Mouse (Mus musculus): Measurements from ENCODE around the gene Cfap126.
A peak's percentile ranks its signal among the peaks of the same experiment; 100 is the strongest.
"Not testable (repeated sequence)": the region's sequence is repeated elsewhere in the genome, so short reads cannot be mapped to it uniquely, and the experiment has no call there.

Cfap126 gene

DNA sequence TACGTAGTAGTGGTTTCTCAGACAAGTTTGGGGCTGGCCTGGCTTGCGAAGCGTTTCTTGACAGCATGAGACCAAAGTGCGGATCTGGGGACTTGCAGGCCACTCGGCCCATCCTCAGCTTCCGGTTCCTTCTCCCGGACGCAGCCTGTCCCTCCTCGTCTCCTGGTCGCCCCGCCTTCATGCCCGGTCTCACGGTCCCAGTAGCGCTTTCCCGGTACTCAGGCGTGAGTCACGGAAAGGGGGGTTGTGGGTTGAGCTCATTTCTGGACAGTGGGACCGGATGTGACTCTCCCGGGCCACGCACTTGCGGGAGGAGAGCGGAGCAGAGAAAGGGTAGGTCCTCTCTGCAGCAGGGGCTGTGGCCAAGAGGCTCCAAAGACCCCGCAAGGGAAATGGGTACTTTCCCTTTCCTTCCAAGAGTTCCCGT lies at the start of gene Cfap126:
TSS of gene Cfap126 (plus strand) at position 46 of the 427 bp plus-strand sequence.
- DNase-seq (ENCODE audit: low read depth): peak; percentile 54

DNA sequence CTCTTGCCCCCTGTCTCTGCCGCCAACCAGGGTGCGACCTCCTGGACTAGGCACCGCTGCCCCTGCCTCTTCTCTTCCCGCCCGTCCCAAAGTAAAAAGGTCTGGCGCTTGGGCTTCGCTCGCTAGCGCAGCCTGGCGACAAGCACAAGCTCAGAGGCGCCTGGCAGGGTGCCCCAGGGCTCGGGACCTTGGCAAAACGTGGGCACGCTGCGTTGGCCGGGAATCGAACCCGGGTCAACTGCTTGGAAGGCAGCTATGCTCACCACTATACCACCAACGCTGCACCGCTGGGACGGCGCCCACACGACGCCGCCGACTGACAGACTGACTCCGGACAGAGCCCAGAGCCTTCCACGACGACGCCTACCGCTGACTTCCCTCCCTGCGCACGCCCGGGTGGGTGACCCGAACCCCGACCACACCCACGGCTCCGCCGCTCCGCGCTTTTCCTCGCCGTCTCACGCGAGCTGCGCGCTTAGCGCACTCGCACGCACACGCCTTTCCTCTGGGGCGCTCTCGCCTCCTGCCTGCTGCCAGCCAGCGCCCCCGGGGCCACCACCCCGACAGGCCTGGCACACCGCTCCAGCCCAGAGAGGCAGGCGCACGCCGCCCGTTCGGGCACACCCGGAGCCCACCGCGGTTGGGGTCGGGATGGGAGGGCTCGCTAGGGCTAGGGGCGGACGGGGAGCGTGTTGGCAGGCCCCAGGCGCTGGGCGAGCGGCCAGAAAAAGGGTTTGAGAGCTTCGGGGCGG lies 49.1 kb upstream of the Cfap126 start, which contains the start of gene Fcgr3:
TSS of gene Fcgr3 (minus strand) at position 445 of the 752 bp plus-strand sequence.
- DNase-seq (ENCODE audit: low read depth): peak; percentile 92

DNA sequence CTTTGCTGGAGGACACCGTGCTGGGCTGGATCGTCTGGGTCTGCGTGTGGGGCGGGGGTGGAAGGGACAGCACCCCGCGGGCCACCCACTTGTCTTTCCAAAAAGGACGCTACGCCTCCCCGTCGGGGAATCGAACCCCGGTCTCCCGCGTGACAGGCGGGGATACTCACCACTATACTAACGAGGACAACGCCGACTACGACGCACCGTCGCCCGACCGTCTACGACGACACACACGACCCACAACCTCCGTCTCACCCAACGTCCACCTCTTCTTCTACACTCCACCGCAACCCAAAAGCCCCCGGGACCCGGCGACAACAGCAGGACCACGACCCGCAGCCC lies 48.5 kb upstream of the Cfap126 start:
- DNase-seq (ENCODE audit: low read depth): not testable (repeated sequence)

DNA sequence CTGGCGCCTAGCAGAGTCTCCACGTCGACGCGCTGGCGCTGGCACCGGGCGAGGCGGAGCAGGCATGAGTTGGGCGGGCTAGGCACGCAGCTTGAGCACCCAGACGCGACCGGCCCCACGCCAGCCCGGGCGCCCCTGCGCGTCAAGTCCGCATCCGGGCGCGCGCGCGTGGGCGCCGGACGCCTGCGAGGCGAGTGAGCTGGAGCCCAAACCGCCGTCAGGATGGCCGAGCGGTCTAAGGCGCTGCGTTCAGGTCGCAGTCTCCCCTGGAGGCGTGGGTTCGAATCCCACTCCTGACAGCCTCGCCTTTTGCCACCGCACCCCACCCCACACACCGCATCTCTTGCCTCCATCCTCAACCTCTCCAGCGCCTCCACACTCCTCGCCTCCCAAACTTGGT lies 48.0 kb upstream of the Cfap126 start:
- DNase-seq (ENCODE audit: low read depth): not testable (repeated sequence)

DNA sequence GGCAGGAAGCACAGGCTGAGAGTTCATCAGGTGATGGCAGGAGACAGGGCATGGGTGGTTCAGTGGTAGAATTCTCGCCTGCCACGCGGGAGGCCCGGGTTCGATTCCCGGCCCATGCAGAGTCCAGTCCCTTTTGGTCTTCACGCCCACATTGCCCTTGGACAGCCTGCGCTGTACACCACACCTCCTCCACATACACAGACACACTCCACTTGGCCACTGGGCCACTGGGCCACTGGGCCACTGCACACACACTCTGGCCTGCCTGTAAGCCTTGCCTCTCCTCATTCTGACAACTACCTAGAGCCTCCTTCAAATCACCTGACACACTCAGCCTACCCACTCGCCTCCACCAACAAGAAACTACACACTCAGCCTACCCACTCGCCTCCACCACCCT lies 47.1 kb upstream of the Cfap126 start:
- DNase-seq (ENCODE audit: low read depth): not testable (repeated sequence)

DNA sequence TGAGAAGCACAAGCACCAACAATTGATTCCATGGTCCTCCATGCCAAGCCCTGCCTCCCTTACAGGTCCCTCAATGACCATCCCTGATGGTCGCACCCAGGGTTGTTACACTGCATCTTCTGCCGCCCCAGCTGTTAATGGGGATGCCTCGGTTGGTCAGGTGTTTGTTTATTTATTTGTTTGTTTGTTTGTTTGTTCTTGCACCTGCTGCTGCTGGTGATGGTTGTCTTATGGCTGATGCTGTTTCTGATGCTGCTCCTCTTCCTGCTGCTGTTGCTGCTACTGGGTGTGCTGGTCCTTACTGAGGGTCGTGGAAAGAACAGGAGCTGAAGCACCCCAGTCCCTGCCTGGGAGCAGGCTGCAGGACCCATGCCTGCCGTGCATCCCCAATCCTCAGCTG lies 45.8 kb upstream of the Cfap126 start:
- not testable (repeated sequence) for DNase-seq (ENCODE audit: low read depth)

DNA sequence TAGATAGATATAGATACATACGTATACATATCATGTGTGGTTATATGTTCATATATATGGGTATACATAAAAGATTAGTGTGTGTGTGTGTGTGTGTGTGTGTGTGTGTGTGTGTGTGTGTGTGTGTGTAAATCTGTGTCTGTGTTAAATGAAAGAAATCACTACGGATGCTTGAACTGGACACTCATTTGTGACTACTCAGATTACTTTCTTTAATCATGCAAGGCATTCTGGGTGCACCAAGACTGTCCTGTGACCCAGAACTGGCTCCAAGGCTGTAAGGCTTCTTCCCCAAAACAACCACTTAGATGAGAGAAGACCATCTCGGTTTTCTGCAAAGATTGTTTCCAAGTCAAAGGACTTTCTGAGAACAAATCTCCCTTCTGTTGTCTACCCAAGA lies 44.2 kb upstream of the Cfap126 start:
- DNase-seq (ENCODE audit: low read depth): not testable (repeated sequence)

DNA sequence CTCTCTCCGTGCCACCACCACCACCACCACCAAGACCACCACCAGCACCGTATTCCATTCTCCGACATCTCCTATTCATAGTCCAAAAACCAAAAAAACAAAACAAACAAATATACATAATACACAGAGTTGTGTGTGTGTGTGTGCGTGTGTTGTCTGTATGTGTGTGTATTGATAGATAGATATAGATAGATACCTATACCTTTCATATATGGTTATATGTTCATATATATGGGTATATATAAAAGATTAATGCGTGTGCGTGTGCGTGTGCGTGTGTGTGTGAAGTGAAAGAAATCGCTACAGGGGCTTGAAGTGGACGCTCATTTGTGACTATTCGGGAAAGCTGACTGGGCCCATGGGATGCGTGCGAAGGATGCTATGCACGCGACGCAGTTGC lies 42.8 kb upstream of the Cfap126 start:
- not testable (repeated sequence) for DNase-seq (ENCODE audit: low read depth)

DNA sequence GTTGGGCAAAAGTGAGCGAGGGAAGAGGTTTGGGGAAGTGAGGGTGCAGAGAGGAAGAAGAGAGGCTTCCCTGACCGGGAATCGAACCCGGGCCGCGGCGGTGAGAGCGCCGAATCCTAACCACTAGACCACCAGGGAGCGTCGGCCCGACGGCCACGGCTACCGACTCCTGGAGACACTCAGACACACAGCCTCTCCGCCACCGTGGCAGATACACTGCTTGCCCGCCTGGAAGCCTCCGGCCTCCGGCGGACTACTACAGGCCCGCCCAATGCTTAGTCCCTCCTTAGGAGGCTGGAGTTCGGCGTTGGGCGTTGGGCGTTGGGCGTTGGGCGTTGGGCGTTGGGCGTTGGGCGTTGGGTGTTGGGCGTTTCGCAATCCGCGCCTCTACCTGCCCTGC lies 42.0 kb upstream of the Cfap126 start:
- DNase-seq (ENCODE audit: low read depth): not testable (repeated sequence)

DNA sequence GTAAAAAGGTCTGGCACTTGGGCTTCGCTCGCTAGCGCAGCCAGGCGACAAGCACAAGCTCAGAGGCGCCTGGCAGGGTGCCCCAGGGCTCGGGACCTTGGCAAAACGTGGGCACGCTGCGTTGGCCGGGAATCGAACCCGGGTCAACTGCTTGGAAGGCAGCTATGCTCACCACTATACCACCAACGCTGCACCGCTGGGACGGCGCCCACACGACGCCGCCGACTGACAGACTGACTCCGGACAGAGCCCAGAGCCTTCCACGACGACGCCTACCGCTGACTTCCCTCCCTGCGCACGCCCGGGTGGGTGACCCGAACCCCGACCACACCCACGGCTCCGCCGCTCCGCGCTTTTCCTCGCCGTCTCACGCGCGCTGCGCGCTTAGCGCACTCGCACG lies 41.5 kb upstream of the Cfap126 start:
- not testable (repeated sequence) for DNase-seq (ENCODE audit: low read depth)

DNA sequence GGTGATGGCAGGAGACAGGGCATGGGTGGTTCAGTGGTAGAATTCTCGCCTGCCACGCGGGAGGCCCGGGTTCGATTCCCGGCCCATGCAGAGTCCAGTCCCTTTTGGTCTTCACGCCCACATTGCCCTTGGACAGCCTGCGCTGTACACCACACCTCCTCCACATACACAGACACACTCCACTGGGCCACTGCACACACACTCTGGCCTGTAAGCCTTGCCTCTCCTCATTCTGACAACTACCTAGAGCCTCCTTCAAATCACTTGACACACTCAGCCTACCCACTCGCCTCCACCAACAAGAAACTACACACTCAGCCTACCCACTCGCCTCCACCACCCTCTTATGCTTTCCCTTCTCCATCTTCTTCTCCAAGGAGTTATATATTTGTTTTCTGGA lies 39.4 kb upstream of the Cfap126 start:
- DNase-seq (ENCODE audit: low read depth): not testable (repeated sequence)

DNA sequence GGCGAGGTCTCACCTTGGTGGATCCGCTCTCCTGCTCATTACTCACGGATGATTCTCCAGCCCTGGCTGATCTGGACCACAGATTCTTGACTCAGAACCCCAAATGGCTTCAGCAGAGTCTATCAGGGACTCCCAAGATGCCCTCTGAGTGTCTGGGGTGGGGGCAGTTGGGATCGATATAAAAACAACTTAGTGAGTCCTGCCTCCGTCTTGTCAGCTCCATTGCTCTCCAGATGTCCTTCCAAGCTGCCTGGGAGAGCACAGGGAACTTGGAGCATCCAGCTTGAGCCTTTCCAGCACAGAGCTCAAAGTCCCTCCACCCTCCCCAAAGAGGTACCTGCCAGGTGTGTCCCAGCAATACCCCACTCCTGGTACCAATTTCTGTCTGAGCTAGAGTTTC lies 37.5 kb upstream of the Cfap126 start:
- DNase-seq (ENCODE audit: low read depth): not testable (repeated sequence)

DNA sequence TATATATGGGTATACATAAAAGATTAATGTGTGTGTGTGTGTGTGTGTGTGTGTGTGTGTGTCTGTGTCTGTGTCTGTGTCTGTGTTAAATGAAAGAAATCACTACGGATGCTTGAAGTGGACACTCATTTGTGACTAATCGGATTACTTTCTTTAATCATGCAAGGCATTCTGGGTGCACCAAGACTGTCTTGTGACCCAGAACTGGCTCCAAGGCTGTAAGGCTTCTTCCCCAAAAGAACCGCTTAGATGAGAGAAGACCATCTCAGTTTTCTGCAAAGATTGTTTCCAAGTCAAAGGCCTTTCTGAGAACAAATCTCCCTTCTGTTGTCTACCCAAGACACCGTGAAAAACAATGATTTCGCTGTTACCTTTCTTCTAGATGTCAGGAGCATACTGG lies 36.5 kb upstream of the Cfap126 start:
- not testable (repeated sequence) for DNase-seq (ENCODE audit: low read depth)

DNA sequence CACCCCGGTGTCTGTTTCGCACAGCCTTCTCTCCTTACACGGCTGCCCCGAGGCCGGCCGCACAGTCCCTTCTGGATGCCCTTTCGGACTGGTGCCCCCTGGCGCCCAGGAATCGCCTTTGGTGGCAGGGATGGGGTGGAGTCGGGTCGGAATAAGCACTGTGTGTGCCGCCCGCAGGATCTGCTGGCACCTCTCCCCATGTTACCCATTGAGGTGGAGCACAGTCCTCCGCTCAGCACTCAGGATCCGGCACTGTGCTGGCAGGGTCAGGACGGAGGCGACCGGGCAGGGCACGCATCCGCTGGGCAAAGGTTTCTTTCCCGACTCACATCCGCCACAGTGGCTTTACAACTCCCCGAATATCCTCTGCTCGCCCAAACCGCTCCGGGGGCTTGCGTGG lies 35.8 kb upstream of the Cfap126 start:
- not testable (repeated sequence) for DNase-seq (ENCODE audit: low read depth)

DNA sequence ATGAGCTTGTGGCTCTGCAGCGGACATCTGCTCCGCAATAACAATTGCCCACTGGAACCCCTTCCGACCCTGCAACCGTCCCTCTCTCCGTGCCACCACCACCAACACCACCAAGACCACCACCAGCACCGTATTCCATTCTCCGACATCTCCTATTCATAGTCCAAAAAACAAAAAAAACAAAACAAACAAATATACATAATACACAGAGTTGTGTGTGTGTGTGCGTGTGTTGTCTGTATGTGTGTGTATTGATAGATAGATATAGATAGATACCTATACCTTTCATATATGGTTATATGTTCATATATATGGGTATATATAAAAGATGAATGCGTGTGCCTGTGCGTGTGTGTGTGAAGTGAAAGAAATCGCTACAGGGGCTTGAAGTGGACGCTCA lies 35.3 kb upstream of the Cfap126 start:
- not testable (repeated sequence) for DNase-seq (ENCODE audit: low read depth)

DNA sequence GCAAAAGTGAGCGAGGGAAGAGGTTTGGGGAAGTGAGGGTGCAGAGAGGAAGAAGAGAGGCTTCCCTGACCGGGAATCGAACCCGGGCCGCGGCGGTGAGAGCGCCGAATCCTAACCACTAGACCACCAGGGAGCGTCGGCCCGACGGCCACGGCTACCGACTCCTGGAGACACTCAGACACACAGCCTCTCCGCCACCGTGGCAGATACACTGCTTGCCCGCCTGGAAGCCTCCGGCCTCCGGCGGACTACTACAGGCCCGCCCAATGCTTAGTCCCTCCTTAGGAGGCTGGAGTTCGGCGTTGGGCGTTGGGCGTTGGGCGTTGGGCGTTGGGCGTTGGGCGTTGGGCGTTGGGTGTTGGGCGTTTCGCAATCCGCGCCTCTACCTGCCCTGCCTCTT lies 34.4 kb upstream of the Cfap126 start:
- not testable (repeated sequence) for DNase-seq (ENCODE audit: low read depth)

DNA sequence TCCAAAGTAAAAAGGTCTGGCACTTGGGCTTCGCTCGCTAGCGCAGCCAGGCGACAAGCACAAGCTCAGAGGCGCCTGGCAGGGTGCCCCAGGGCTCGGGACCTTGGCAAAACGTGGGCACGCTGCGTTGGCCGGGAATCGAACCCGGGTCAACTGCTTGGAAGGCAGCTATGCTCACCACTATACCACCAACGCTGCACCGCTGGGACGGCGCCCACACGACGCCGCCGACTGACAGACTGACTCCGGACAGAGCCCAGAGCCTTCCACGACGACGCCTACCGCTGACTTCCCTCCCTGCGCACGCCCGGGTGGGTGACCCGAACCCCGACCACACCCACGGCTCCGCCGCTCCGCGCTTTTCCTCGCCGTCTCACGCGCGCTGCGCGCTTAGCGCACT lies 33.9 kb upstream of the Cfap126 start:
- not testable (repeated sequence) for DNase-seq (ENCODE audit: low read depth)

DNA sequence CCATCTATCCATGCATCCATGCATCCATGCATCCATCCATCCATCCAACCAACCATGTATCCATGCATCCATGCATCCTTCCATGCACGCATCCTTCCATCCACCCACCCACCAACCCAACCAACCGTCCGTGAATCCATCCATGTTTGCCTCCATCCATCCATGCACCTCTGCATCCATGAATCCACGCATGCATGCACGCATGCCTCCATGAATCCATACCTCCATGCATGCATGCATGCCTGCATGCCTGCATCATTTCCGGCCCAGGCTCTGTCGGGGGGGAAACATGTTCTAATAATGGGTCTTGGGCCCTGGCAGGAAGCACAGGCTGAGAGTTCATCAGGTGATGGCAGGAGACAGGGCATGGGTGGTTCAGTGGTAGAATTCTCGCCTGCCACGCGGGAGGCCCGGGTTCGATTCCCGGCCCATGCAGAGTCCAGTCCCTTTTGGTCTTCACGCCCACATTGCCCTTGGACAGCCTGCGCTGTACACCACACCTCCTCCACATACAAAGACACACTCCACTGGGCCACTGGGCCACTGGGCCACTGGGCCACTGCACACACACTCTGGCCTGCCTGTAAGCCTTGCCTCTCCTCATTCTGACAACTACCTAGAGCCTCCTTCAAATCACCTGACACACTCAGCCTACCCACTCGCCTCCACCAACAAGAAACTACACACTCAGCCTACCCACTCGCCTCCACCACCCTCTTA lies 32.0 kb upstream of the Cfap126 start:
- not testable (repeated sequence) for DNase-seq (ENCODE audit: low read depth)

DNA sequence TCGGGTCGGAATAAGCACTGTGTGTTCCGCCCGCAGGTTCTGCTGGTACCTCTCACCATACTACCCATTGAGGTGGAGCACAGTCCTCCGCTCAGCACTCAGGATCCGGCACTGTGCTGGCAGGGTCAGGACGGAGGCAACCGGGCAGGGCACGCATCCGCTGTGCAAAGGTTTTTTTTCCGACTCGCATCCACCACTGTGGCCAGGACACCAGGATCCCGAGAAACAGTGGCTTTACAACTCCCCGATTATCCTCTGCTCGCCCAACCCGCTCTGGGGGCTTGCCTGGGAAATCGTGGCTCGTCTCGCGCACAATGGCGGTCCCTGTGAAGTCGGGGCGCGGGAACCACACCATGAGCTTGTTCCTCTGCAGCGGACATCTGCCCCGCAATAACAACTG lies 28.0 kb upstream of the Cfap126 start:
- DNase-seq (ENCODE audit: low read depth): no peak

DNA sequence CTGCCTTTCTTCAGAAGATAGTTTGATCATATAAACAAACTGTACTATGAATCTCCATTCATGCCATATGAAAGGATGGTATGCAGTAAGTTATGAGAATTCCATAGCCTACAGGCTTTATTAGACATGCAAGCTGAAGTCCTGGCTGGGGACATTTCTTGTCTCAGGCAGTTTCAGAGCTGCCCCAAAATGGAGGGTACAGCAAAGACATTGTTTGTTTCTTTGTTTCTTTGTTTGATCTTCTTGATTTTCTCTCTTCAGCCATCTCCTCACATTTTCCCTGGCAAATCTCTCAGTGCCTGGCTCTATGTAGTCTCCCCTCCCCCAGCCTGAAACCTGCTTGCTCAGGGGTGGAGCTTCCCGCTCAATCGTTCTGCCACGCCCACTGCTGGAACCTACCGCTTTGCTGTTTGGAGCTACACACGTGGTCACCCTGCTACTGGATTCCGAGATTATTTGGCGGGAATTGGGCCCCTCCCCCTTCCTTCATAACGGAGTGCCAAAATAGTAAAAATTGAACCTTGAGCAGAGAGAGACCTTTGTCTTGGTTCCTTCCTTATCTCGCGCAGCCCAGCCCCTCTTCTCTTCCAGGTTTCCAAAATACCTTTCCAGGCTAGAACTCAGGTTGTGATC lies 25.4 kb upstream of the Cfap126 start:
- not testable (repeated sequence) for DNase-seq (ENCODE audit: low read depth)

DNA sequence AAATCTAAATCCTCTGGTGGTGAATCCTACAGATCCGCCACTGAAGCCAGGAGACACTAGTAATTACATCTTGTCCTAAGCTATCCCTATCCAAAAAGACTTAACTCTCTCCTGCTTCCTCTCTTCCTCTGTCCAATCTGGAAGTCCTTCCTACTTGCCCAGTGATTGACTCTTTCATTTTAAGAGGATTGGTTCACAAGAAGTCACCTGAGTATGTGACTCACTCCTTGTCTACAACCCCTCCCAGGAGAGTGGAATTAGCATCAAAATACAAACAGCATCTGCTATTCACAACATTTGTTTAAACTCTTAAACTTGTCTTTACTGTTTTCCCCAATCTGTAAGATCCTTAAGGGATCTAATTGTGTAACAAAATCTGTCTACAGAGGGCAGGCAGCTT lies 23.8 kb upstream of the Cfap126 start:
- no peak for DNase-seq (ENCODE audit: low read depth)

DNA sequence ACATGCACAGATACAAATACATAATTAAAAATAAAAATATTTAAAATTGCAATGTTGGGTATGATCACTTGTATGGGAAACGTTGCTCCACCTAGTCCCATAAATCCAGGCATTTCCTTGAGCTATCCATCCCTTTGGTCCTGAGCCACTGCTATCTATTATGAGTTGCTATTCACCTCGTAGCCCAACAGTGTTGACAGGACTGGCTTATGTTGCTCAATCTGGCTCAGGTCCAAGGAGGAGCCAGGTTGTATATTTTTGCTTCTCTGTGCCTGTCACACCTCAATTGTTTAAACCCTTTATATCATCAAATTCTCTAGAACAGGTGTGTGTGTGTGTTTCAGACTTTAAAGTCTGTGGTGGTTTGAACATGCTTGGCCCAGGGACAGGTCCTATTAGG lies 23.0 kb upstream of the Cfap126 start:
- no peak for DNase-seq (ENCODE audit: low read depth)

DNA sequence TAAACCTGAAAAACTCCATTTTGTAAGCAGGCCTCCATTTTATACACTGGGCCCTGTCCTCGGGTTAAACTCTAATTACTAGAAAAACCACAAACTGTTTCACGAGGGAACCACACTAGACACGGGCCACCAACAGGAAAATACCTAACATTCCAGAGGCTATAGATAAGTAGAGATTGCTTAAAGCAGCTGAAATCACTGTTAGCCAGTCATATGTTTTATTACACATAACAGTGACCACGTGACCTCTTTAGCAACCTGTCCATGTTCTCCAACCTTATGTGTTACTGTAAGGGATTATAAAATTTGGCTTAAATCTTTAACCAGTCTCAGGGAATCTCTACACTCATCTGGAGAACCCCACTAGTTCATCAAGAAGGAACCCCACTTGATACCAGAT lies 19.3 kb upstream of the Cfap126 start:
- no peak for DNase-seq (ENCODE audit: low read depth)

Measured in c-Kit-positive CD71-negative TER-119-negative erythroid progenitor cells, embryonic 14.5 days (primary cell).